Mouse (Mus musculus): ENCODE data around the gene Tpm4. TPM values are rescaled to one million over a fixed set of nuclear protein-coding genes. Genes with fewer than 3 reads are reported as not detected.
A peak's percentile ranks its signal among the peaks of the same experiment; 100 is the strongest.

Gene Tpm4
- polyA plus RNA-seq, 1 experiment from 2014 or later, result 604 TPM

GRCm38 (mm10) chr8:72136302-72136978 is 1.7 kb downstream of the Tpm4 start:
- Histone ChIP-seq H3K36me3 (ENCODE audit: insufficient read depth, low read length) (peaks cover 29% of the 10 kb centered on the region; the same call in 1 of the 2 replicates), H3K9ac (ENCODE audit: low read depth, low read length) (peak overlapping the region; percentile 95), H3K4me3 (replicated peaks; ENCODE audit: low read depth, low read length) (peak overlapping the region; percentile 93), H3K9me3 (replicated peaks; ENCODE audit: low read length) (no peaks in the 10 kb centered on the region), H3K4me2 (ENCODE audit: low read length) (peak overlapping the region; percentile 79), H3K27me3 (ENCODE audit: insufficient read depth, low read length) (no peaks in the 10 kb centered on the region), H3K4me1 (replicated peaks; ENCODE audit: insufficient read depth, low read length) (peaks cover 12% of the 10 kb centered on the region), H3K27ac (peak overlapping the region; percentile 98)
- TF ChIP-seq CTCF (IDR thresholded peaks at IDR 0.05; ENCODE audit: low read depth), result no peak
- ATAC-seq (replicated peaks; ENCODE audit: low FRiP score, low read depth) (peak; percentile 51), DNase-seq (ENCODE audit: low spot score) (peak; percentile 97)
- 2% methylated on average over 18 of the region's 18 CpGs for WGBS

- H3K27ac ChIP-seq, result no peak overlapping the region
- ATAC-seq (replicated peaks; ENCODE audit: low FRiP score, low read depth) (no peak), DNase-seq (ENCODE audit: low spot score) (no peak)
- H3K27me3 ChIP-seq (ENCODE audit: insufficient read depth, low read length), result no peaks in the 10 kb centered on the region
- TF ChIP-seq CTCF (IDR thresholded peaks at IDR 0.05; ENCODE audit: low read depth), result no peak
- H3K4me1 ChIP-seq (replicated peaks; ENCODE audit: insufficient read depth, low read length), result peaks cover 12% of the 10 kb centered on the region
- peaks cover 39% of the 10 kb centered on the region; the same call in 1 of the 2 replicates for H3K36me3 ChIP-seq (ENCODE audit: insufficient read depth, low read length)
- H3K4me2 ChIP-seq (ENCODE audit: low read length), result peak overlapping the region; percentile 79
- 63% methylated on average over 2 of the region's 2 CpGs for WGBS
- no peaks in the 10 kb centered on the region for H3K9me3 ChIP-seq (replicated peaks; ENCODE audit: low read length)
- H3K9ac ChIP-seq (ENCODE audit: low read depth, low read length), result no peak overlapping the region
- 0 out of 2 replicates have a peak overlapping the region, but pooled peaks have one; percentile 93 for H3K4me3 ChIP-seq (replicated peaks; ENCODE audit: low read depth, low read length)
Observed at GRCm38 (mm10) chr8:72137431-72137830, 2.7 kb downstream of the Tpm4 start.

GRCm38 (mm10) chr8:72138456-72138855 is 3.7 kb downstream of the Tpm4 start:
- WGBS, result 96% methylated on average over 5 of the region's 5 CpGs
- peaks cover 12% of the 10 kb centered on the region for H3K4me1 ChIP-seq (replicated peaks; ENCODE audit: insufficient read depth, low read length)
- ATAC-seq (replicated peaks; ENCODE audit: low FRiP score, low read depth), result no peak
- TF ChIP-seq CTCF (IDR thresholded peaks at IDR 0.05; ENCODE audit: low read depth), result no peak
- no peaks in the 10 kb centered on the region for H3K27me3 ChIP-seq (ENCODE audit: insufficient read depth, low read length)
- H3K36me3 ChIP-seq (ENCODE audit: insufficient read depth, low read length), result peaks cover 49% of the 10 kb centered on the region; the same call in 1 of the 2 replicates
- no peak overlapping the region for H3K4me3 ChIP-seq (replicated peaks; ENCODE audit: low read depth, low read length)
- H3K4me2 ChIP-seq (ENCODE audit: low read length), result no peak overlapping the region
- H3K9ac ChIP-seq (ENCODE audit: low read depth, low read length), result no peak overlapping the region
- no peaks in the 10 kb centered on the region for H3K9me3 ChIP-seq (replicated peaks; ENCODE audit: low read length)
- no peak overlapping the region for H3K27ac ChIP-seq
- no peak for DNase-seq (ENCODE audit: low spot score)

GRCm38 (mm10) chr8:72143256-72143824 is 8.6 kb downstream of the Tpm4 start:
- Histone ChIP-seq H3K27me3 (ENCODE audit: insufficient read depth, low read length) (no peaks in the 10 kb centered on the region), H3K9ac (ENCODE audit: low read depth, low read length) (no peak overlapping the region), H3K27ac (no peak overlapping the region), H3K4me1 (replicated peaks; ENCODE audit: insufficient read depth, low read length) (0 out of 2 replicates have a peak, but pooled peaks cover 1% of the 10 kb centered on the region), H3K36me3 (ENCODE audit: insufficient read depth, low read length) (peaks cover 85% of the 10 kb centered on the region), H3K9me3 (replicated peaks; ENCODE audit: low read length) (no peaks in the 10 kb centered on the region), H3K4me2 (ENCODE audit: low read length) (no peak overlapping the region), H3K4me3 (replicated peaks; ENCODE audit: low read depth, low read length) (no peak overlapping the region)
- no peak for DNase-seq (ENCODE audit: low spot score)
- TF ChIP-seq CTCF (IDR thresholded peaks at IDR 0.05; ENCODE audit: low read depth), result no peak
- no peak for ATAC-seq (replicated peaks; ENCODE audit: low FRiP score, low read depth)
- WGBS, result 87% methylated on average over 13 of the region's 13 CpGs

- Histone ChIP-seq H3K27me3 (ENCODE audit: insufficient read depth, low read length) (no peaks in the 10 kb centered on the region), H3K27ac (no peak overlapping the region), H3K4me2 (ENCODE audit: low read length) (no peak overlapping the region), H3K9ac (ENCODE audit: low read depth, low read length) (no peak overlapping the region), H3K4me1 (replicated peaks; ENCODE audit: insufficient read depth, low read length) (no peaks in the 10 kb centered on the region), H3K9me3 (replicated peaks; ENCODE audit: low read length) (no peaks in the 10 kb centered on the region), H3K4me3 (replicated peaks; ENCODE audit: low read depth, low read length) (no peak overlapping the region), H3K36me3 (ENCODE audit: insufficient read depth, low read length) (peaks cover 81% of the 10 kb centered on the region)
- ATAC-seq (replicated peaks; ENCODE audit: low FRiP score, low read depth) (no peak), DNase-seq (ENCODE audit: low spot score) (no peak)
- TF ChIP-seq CTCF (IDR thresholded peaks at IDR 0.05; ENCODE audit: low read depth), result no peak
- WGBS, result 85% methylated on average over 5 of the region's 5 CpGs
Observed at GRCm38 (mm10) chr8:72144345-72144975, 9.7 kb downstream of the Tpm4 start.

- Histone ChIP-seq H3K9ac (ENCODE audit: low read depth, low read length) (no peak overlapping the region), H3K27ac (no peak overlapping the region), H3K4me2 (ENCODE audit: low read length) (no peak overlapping the region), H3K4me1 (replicated peaks; ENCODE audit: insufficient read depth, low read length) (no peaks in the 10 kb centered on the region), H3K9me3 (replicated peaks; ENCODE audit: low read length) (no peaks in the 10 kb centered on the region), H3K36me3 (ENCODE audit: insufficient read depth, low read length) (peaks cover 77% of the 10 kb centered on the region), H3K4me3 (replicated peaks; ENCODE audit: low read depth, low read length) (no peak overlapping the region), H3K27me3 (ENCODE audit: insufficient read depth, low read length) (no peaks in the 10 kb centered on the region)
- no peak for DNase-seq (ENCODE audit: low spot score)
- no peak for ATAC-seq (replicated peaks; ENCODE audit: low FRiP score, low read depth)
- TF ChIP-seq CTCF (IDR thresholded peaks at IDR 0.05; ENCODE audit: low read depth), result no peak
- WGBS, result 85% methylated on average over 3 of the region's 3 CpGs
Observed at GRCm38 (mm10) chr8:72145511-72145910, 10.7 kb downstream of the Tpm4 start.
